Mouse (Mus musculus) brain, embryonic 14.5 days (tissue): ENCODE measurements around the gene Aptx.

Source experiments
- CTCF ChIP-seq: fragments of 200-500 bp; IDR thresholded peaks from 2 replicates; pipeline ENCODE4 v1.5.1; 2012; ENCODE audit warnings: inconsistent platforms, mild to moderate bottlenecking, moderate library complexity, borderline replicate concordance; ENCODE audit not compliant: insufficient read depth, insufficient read length; ENCODE audit errors: extremely low read depth
- POLR2A ChIP-seq: fragments of 200-500 bp; IDR thresholded peaks from 2 replicates; pipeline ENCODE4 v1.6.1; 2012; ENCODE audit warnings: mild to moderate bottlenecking, inconsistent platforms, borderline replicate concordance; ENCODE audit not compliant: poor library complexity, insufficient read depth, insufficient read length, severe bottlenecking; ENCODE audit errors: extremely low read depth

GRCm38 (mm10) chr4:40700216-40700615 lies 2.8 kb downstream of the Aptx start:
- TF ChIP-seq CTCF (no peak), POLR2A (no peak)
